In genomic region chr9:31432336-31432975, GRCm38 (mm10) we compare ENCODE assay signal across 16 mouse cellular contexts. TPM values are rescaled to one million over a fixed set of nuclear protein-coding genes. Genes with fewer than 3 reads are reported as not detected.
DNase-seq lines count a peak whose midpoint lies in the region; TF ChIP-seq lines count a peak whose summit lies in the region.
"Had no signal": no experiment of that assay in that cellular context is flagged by ENCODE, and none has a peak within 500 bp of the region (broad histone marks: within the 10 kb centered on the region; RNA-seq: fewer than 3 reads in every experiment).

No protein-coding gene starts in this region.

- no peaks in the 10 kb centered on the region for H3K36me3 ChIP-seq in kidney, adult 2 months (ENCODE audit: control insufficient read depth, insufficient read depth, low read length)
- H3K36me3 ChIP-seq: forebrain, embryonic 10.5 days had no signal

- no peaks in the 10 kb centered on the region for H3K27me3 ChIP-seq in kidney, adult 2 months (replicated peaks; ENCODE audit: control insufficient read depth, insufficient read depth, low read length)

- DNase-seq in cerebellum, postnatal 14 days, result peak; percentile 14 to 15
- no peak for DNase-seq in cerebellum, postnatal 25 days
- DNase-seq in ovary, adult 18-20 months (ENCODE audit: low spot score), result peak; percentile 46
- no peak for DNase-seq in ovary, postnatal 14 days (ENCODE audit: low spot score)
- peak; percentile 44 for DNase-seq in kidney, adult 2 months
- DNase-seq in T-cell, adult 2 months (ENCODE audit: low spot score), result no peak
- no peak for DNase-seq in c-Kit-positive CD71-positive TER-119-positive erythroid progenitor cells, embryonic 14.5 days (ENCODE audit: low spot score)
- no peak for DNase-seq in left cerebral cortex, adult 9 months (ENCODE audit: low spot score in 2 of 2)
- DNase-seq: cerebellum, postnatal 36 days; lung, postnatal 10 days; thymus, postnatal 36 days had no signal

- H3K4me3 ChIP-seq in kidney, adult 2 months (ENCODE audit: insufficient read depth, low read depth, low read length), result no peak overlapping the region
- H3K4me3 ChIP-seq: forebrain, embryonic 10.5 days had no signal

- peaks cover 10% of the 10 kb centered on the region; the same call in 1 of the 2 replicates for H3K4me1 ChIP-seq in kidney, adult 2 months (ENCODE audit: control insufficient read depth, insufficient read depth, low read length)

- TF ChIP-seq CTCF in kidney, adult 2 months (conservative IDR thresholded peaks at IDR 0.05; ENCODE audit: insufficient read depth, insufficient read length, low read depth, low read length), result no peak

- TF ChIP-seq POLR2A in kidney, adult 2 months (IDR thresholded peaks at IDR 0.05; ENCODE audit: low read depth, low read length), result no peak

- WGBS in kidney, adult 2 months, result 77% methylated on average over 7 of the region's 7 CpGs

- H3K27ac ChIP-seq in kidney, adult 2 months (ENCODE audit: insufficient read depth, low read depth, low read length), result peak overlapping the region; percentile 52; the same call in 1 of the 2 replicates
- H3K27ac ChIP-seq: forebrain, embryonic 10.5 days had no signal

RNA-seq across cellular contexts. Expression of gene Tmem45b, which starts 31.8 kb away (rescaled TPM):
- polyA plus RNA-seq in kidney, adult 2 months (2012; rRNA removed), result 67.2 and 73.5 TPM in 2 replicates
- polyA plus RNA-seq: activated CD4-positive, CD25-positive, alpha-beta regulatory T cell, adult 4 months; C2C12; forebrain, embryonic 10.5 days; heart, embryonic 11.5 days; neural tube, embryonic 11.5 days had no signal

RNA-seq across cellular contexts. Expression of gene Nfrkb, which starts 46.5 kb away (rescaled TPM):
- polyA plus RNA-seq in kidney, adult 2 months (2012; rRNA removed), result 12.4 and 13.8 TPM in 2 replicates

Comparison
In these comparisons a context has a peak if more than half of its experiments do, and no peak if none do; other contexts are left out.
1. DNase-seq: peak in cerebellum, postnatal 14 days (2 of 2), ovary, adult 18-20 months (single experiment) and kidney, adult 2 months (single experiment); none in cerebellum, postnatal 25 days (0 of 2), ovary, postnatal 14 days (single experiment), T-cell, adult 2 months (single experiment), c-Kit-positive CD71-positive TER-119-positive erythroid progenitor cells, embryonic 14.5 days (single experiment) and left cerebral cortex, adult 9 months (0 of 2).